Mouse (Mus musculus) CH12.LX (cell line): ENCODE measurements at regions not wholly inside any gene's neighbourhood (a gene's known extent, or its start where the extent isn't known, plus 50 kb on each side); places are given as distances from the start of the nearest gene placed in this dataset.

Source experiments
- DNase-seq: peaks from one replicate; pipeline ENCODE4 v3.0.0-alpha.2; 2013; ENCODE audit errors: extremely low read depth
- H3K27ac ChIP-seq: 2 replicates; pipeline ENCODE4 v1.5.1; 2012; ENCODE audit warnings: low read depth, mild to moderate bottlenecking, control low read depth, moderate library complexity; ENCODE audit not compliant: insufficient read depth
- H3K27me3 ChIP-seq: replicated peaks from 2 replicates; pipeline ENCODE3; 2012; ENCODE audit warnings: inconsistent platforms
- H3K36me3 ChIP-seq, 2 experiments: replicated peaks in 1 of 2; 2 replicates each; pipeline versions ENCODE3 to v1.6.1; 2012; ENCODE audit warnings: inconsistent platforms in 1 of 2, low read length in 1 of 2, mild to moderate bottlenecking in 1 of 2, mixed read lengths in 1 of 2, moderate library complexity in 1 of 2; ENCODE audit not compliant: control insufficient read depth in 1 of 2, insufficient read depth in 1 of 2
- H3K4me1 ChIP-seq, 2 experiments: 2 replicates each; pipeline ENCODE4 v1.6.1; 2012; ENCODE audit warnings: inconsistent platforms in 1 of 2, moderate library complexity in 1 of 2; ENCODE audit not compliant: insufficient read depth in 2 of 2, control insufficient read depth in 1 of 2
- H3K4me2 ChIP-seq: 2 replicates; pipeline ENCODE4 v1.6.1; 2012; ENCODE audit warnings: low read depth, mild to moderate bottlenecking, control low read depth; ENCODE audit not compliant: poor library complexity, insufficient read depth, severe bottlenecking
- H3K4me3 ChIP-seq, 3 experiments: fragments of 150-350 bp in 1 of 3; sonication (generic) in 1 of 3; replicated peaks in 1 of 3; 2 replicates each; pipeline versions ENCODE3 to v1.5.1; 2011 to 2012; ENCODE audit warnings: low read depth in 2 of 3, low read length in 2 of 3, mild to moderate bottlenecking in 2 of 3, moderate library complexity in 2 of 3, control low read depth in 1 of 3, improper control_type of control experiment in 1 of 3, inconsistent platforms in 1 of 3, mixed read lengths in 1 of 3; ENCODE audit not compliant: poor library complexity in 1 of 3
- H3K79me2 ChIP-seq: replicated peaks from 2 replicates; pipeline ENCODE4 v1.6.1; 2012; ENCODE audit warnings: mild to moderate bottlenecking, moderate library complexity; ENCODE audit not compliant: control insufficient read depth, poor library complexity, insufficient read depth, severe bottlenecking; ENCODE audit errors: extremely low read depth
- H3K9ac ChIP-seq: 2 replicates; pipeline ENCODE4 v1.6.1; 2012; ENCODE audit warnings: low read depth, mild to moderate bottlenecking, control low read depth, moderate library complexity; ENCODE audit not compliant: insufficient read depth
- H3K9me3 ChIP-seq: replicated peaks from 2 replicates; pipeline ENCODE3; 2012; ENCODE audit warnings: low read length, inconsistent platforms, mixed read lengths
- BHLHE40 ChIP-seq: IDR thresholded peaks from 2 replicates; pipeline ENCODE4 v1.6.1; 2011; ENCODE audit warnings: mild to moderate bottlenecking, low read depth, low read length, improper control_type of control experiment
- CHD1 ChIP-seq: IDR thresholded peaks from 2 replicates; pipeline ENCODE4 v1.6.1; 2012; ENCODE audit warnings: low read depth, low read length, improper control_type of control experiment, inconsistent platforms
- CHD2 ChIP-seq: IDR thresholded peaks from 2 replicates; pipeline ENCODE4 v1.6.1; 2011; ENCODE audit warnings: low read length, improper control_type of control experiment
- CTCF ChIP-seq, 2 experiments: IDR thresholded peaks in 1 of 2; conservative IDR thresholded peaks in 1 of 2; 2 replicates each; pipeline ENCODE4 v1.5.1; 2011 to 2012; ENCODE audit warnings: low read depth in 2 of 2, low read length in 2 of 2, improper control_type of control experiment in 1 of 2, inconsistent platforms in 1 of 2, mild to moderate bottlenecking in 1 of 2, moderate library complexity in 1 of 2
- E2F4 ChIP-seq: IDR thresholded peaks from 2 replicates; pipeline ENCODE4 v1.6.1; 2011; ENCODE audit warnings: low read depth, low read length, improper control_type of control experiment; ENCODE audit not compliant: insufficient replicate concordance
- ELF1 ChIP-seq: IDR thresholded peaks from 2 replicates; pipeline ENCODE4 v1.6.1; 2014; ENCODE audit warnings: low read depth, mild to moderate bottlenecking, inconsistent platforms, low read length, improper control_type of control experiment
- EP300 ChIP-seq: IDR thresholded peaks from 2 replicates; pipeline ENCODE4 v1.6.1; 2011; ENCODE audit warnings: low read length, improper control_type of control experiment
- ETS1 ChIP-seq: conservative IDR thresholded peaks from 2 replicates; pipeline ENCODE4 v1.6.1; 2012; ENCODE audit warnings: low read depth, mild to moderate bottlenecking, inconsistent platforms, low read length, improper control_type of control experiment, moderate library complexity
- GABPA ChIP-seq: IDR thresholded peaks from 2 replicates; pipeline ENCODE4 v1.6.1; 2012; ENCODE audit warnings: low read depth, low read length, improper control_type of control experiment, inconsistent platforms; ENCODE audit not compliant: insufficient replicate concordance
- HCFC1 ChIP-seq: IDR thresholded peaks from 2 replicates; pipeline ENCODE4 v1.6.1; 2012; ENCODE audit warnings: low read depth, mild to moderate bottlenecking, inconsistent platforms, low read length, improper control_type of control experiment
- IRF4 ChIP-seq: IDR thresholded peaks from 2 replicates; pipeline ENCODE4 v1.6.1; 2014; ENCODE audit warnings: low read depth, mild to moderate bottlenecking, inconsistent platforms, low read length, improper control_type of control experiment
- JUN ChIP-seq: IDR thresholded peaks from 2 replicates; pipeline ENCODE4 v1.6.1; 2011; ENCODE audit warnings: low read depth, mild to moderate bottlenecking, low read length, improper control_type of control experiment, moderate library complexity; ENCODE audit not compliant: insufficient read depth
- JUND ChIP-seq: conservative IDR thresholded peaks from 2 replicates; pipeline ENCODE4 v1.6.1; 2011; ENCODE audit warnings: low read depth, low read length, improper control_type of control experiment
- KAT2A ChIP-seq: IDR thresholded peaks from 2 replicates; pipeline ENCODE4 v1.6.1; 2012; ENCODE audit warnings: low read length, improper control_type of control experiment, inconsistent platforms; ENCODE audit not compliant: insufficient replicate concordance
- MAFK ChIP-seq: IDR thresholded peaks from 2 replicates; pipeline ENCODE4 v1.6.1; 2011; ENCODE audit warnings: low read length, improper control_type of control experiment; ENCODE audit not compliant: insufficient replicate concordance
- MAX ChIP-seq: IDR thresholded peaks from 2 replicates; pipeline ENCODE4 v1.6.1; 2011; ENCODE audit warnings: low read length, improper control_type of control experiment
- MAZ ChIP-seq: IDR thresholded peaks from 2 replicates; pipeline ENCODE4 v1.6.1; 2012; ENCODE audit warnings: low read depth, mild to moderate bottlenecking, inconsistent platforms, low read length, improper control_type of control experiment, moderate library complexity
- MEF2A ChIP-seq: IDR thresholded peaks from 2 replicates; pipeline ENCODE4 v1.6.1; 2014; ENCODE audit warnings: low read depth, mild to moderate bottlenecking, inconsistent platforms, low read length, improper control_type of control experiment, borderline replicate concordance
- MXI1 ChIP-seq: IDR thresholded peaks from 2 replicates; pipeline ENCODE4 v1.6.1; 2011; ENCODE audit warnings: mild to moderate bottlenecking, low read depth, low read length, improper control_type of control experiment
- MYC ChIP-seq: IDR thresholded peaks from 2 replicates; pipeline ENCODE4 v1.6.1; 2011; ENCODE audit warnings: low read depth, mild to moderate bottlenecking, improper control_type of control experiment, low read length
- NELFE ChIP-seq: IDR thresholded peaks from 2 replicates; pipeline ENCODE4 v1.6.1; 2011; ENCODE audit warnings: low read depth, low read length, improper control_type of control experiment
- NRF1 ChIP-seq: IDR thresholded peaks from 2 replicates; pipeline ENCODE4 v1.6.1; 2014; ENCODE audit warnings: low read depth, mild to moderate bottlenecking, inconsistent platforms, low read length, improper control_type of control experiment, moderate library complexity
- PAX5 ChIP-seq: IDR thresholded peaks from 2 replicates; pipeline ENCODE4 v1.6.1; 2012; ENCODE audit warnings: low read length, inconsistent platforms, mixed read lengths
- POLR2AphosphoS2 ChIP-seq: IDR thresholded peaks from 2 replicates; pipeline ENCODE4 v1.6.1; 2011; ENCODE audit warnings: low read depth, low read length, improper control_type of control experiment
- RAD21 ChIP-seq: IDR thresholded peaks from 2 replicates; pipeline ENCODE4 v1.6.1; 2011; ENCODE audit warnings: low read depth, mild to moderate bottlenecking, low read length, improper control_type of control experiment, moderate library complexity
- RCOR1 ChIP-seq: conservative IDR thresholded peaks from 2 replicates; pipeline ENCODE4 v1.6.1; 2012; ENCODE audit warnings: low read depth, mild to moderate bottlenecking, inconsistent platforms, low read length, improper control_type of control experiment
- SIN3A ChIP-seq: IDR thresholded peaks from 2 replicates; pipeline ENCODE4 v1.6.1; 2012; ENCODE audit warnings: low read length, improper control_type of control experiment, inconsistent platforms
- SMC3 ChIP-seq: IDR thresholded peaks from 2 replicates; pipeline ENCODE4 v1.6.1; 2011; ENCODE audit warnings: low read depth, low read length, improper control_type of control experiment
- TBP ChIP-seq: conservative IDR thresholded peaks from 2 replicates; pipeline ENCODE4 v1.6.1; 2011; ENCODE audit warnings: low read depth, low read length, improper control_type of control experiment
- TCF12 ChIP-seq: IDR thresholded peaks from 2 replicates; pipeline ENCODE4 v1.6.1; 2014; ENCODE audit warnings: low read depth, mild to moderate bottlenecking, inconsistent platforms, low read length, improper control_type of control experiment
- UBTF ChIP-seq: IDR thresholded peaks from 2 replicates; pipeline ENCODE4 v1.6.1; 2012; ENCODE audit warnings: low read depth, mild to moderate bottlenecking, inconsistent platforms, low read length, improper control_type of control experiment, moderate library complexity
- USF1 ChIP-seq: IDR thresholded peaks from 2 replicates; pipeline ENCODE4 v1.6.1; 2014; ENCODE audit warnings: low read depth, mild to moderate bottlenecking, inconsistent platforms, low read length, improper control_type of control experiment
- USF2 ChIP-seq: conservative IDR thresholded peaks from 2 replicates; pipeline ENCODE4 v1.6.1; 2011; ENCODE audit warnings: low read depth, low read length, improper control_type of control experiment
- ZC3H11A ChIP-seq: IDR thresholded peaks from 2 replicates; pipeline ENCODE4 v1.6.1; 2012; ENCODE audit warnings: low read depth, mild to moderate bottlenecking, inconsistent platforms, low read length, improper control_type of control experiment
- ZKSCAN1 ChIP-seq: IDR thresholded peaks from 2 replicates; pipeline ENCODE4 v1.6.1; 2012; ENCODE audit warnings: low read depth, inconsistent platforms, low read length, improper control_type of control experiment, borderline replicate concordance
- ZMIZ1 ChIP-seq: IDR thresholded peaks from 2 replicates; pipeline ENCODE4 v1.6.1; 2012; ENCODE audit warnings: low read depth, mild to moderate bottlenecking, inconsistent platforms, low read length, improper control_type of control experiment
- ZNF384 ChIP-seq: IDR thresholded peaks from 2 replicates; pipeline ENCODE4 v1.6.1; 2012; ENCODE audit warnings: low read depth, low read length, improper control_type of control experiment, inconsistent platforms
- dilution Hi-C: fragments of 300-500 bp; cut with MboI; formaldehyde crosslinking; loops from 2 replicates; pipeline ENCODE4 v1.14.3; 2020; ENCODE audit warnings: low sequenced_read_pairs; ENCODE audit not compliant: extremely low pct_unique_long_range_greater_than_20kb, extremely low pct_ligation_motif_present
- in situ Hi-C: fragments of 300-500 bp; cut with MboI; formaldehyde crosslinking; loops from 3 replicates; pipeline ENCODE4 v1.14.3; 2019; ENCODE audit warnings: low sequenced_read_pairs, low pct_ligation_motif_present, low pct_unique_long_range_greater_than_20kb, mixed read lengths

DNA sequence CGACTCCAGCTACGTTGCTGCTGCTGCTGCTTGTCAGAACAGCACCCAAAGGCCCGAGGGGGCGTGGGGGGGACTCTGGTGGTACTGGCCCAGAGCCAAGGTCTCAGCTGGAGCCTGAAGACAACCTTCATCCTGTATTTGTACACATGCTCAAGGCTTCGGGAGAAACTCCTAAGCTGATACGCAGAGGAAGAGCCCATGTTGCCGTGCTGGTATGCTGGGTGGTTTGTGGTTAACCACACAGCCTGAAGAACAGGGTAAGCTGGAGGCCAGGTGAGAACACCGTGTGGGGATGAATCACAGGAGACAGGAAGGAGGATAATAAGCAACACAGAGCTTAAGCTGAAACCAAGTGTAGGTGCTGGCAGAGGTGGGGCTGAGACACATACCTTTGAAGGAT, 68.9 kb upstream of the Atl2 start:
- Histone ChIP-seq H3K9ac (no peak overlapping the region), H3K9me3 (no peaks in the 10 kb centered on the region), H3K27me3 (peaks cover 6% of the 10 kb centered on the region), H3K79me2 (no peaks in the 10 kb centered on the region), H3K4me3 (no peak overlapping the region), H3K4me2 (0 out of 2 replicates have a peak overlapping the region, but pooled peaks have one; percentile 11), H3K36me3 (no peaks in the 10 kb centered on the region), H3K4me1 (peaks cover 23 to 34% of the 10 kb centered on the region in 2 experiments), H3K27ac (no peak overlapping the region)
- dilution Hi-C loops (no loop called here), in situ Hi-C loops (no loop called here)
- TF ChIP-seq IRF4 (peak; percentile 43; the same call in 1 of the 2 replicates), PAX5 (no peak), MAZ (no peak), MAX (peak; percentile 38; the same call in 1 of the 2 replicates), MXI1 (0 out of 2 replicates have a peak, but pooled peaks have one; percentile 40), MYC (peak; percentile 63; the same call in 1 of the 2 replicates), GABPA (no peak), RAD21 (no peak; the same call in 1 of the 2 replicates), JUN (no peak), ETS1 (peak; percentile 65), NRF1 (no peak), USF2 (no peak), RCOR1 (0 out of 2 replicates have a peak, but pooled peaks have one; percentile 25), ZMIZ1 (no peak), CHD2 (peak; percentile 29; the same call in 1 of the 2 replicates), HCFC1 (0 out of 2 replicates have a peak, but pooled peaks have one; percentile 15), SIN3A (0 out of 2 replicates have a peak, but pooled peaks have one; percentile 32), SMC3 (0 out of 2 replicates have a peak, but pooled peaks have one; percentile 7), CHD1 (no peak), E2F4 (no peak), KAT2A (no peak), MAFK (peak; percentile 65; the same call in 1 of the 2 replicates), CTCF (conservative IDR thresholded peaks at IDR 0.05 in 1 of 2, IDR thresholded peaks at IDR 0.05 in 1 of 2; ENCODE audit: low read depth in 2 of 2, low read length in 2 of 2) (no peak), POLR2AphosphoS2 (no peak), ZKSCAN1 (no peak), ZC3H11A (no peak), ELF1 (no peak), UBTF (no peak), BHLHE40 (peak; percentile 66), NELFE (no peak), JUND (no peak), TBP (no peak), TCF12 (peak; percentile 67; the same call in 1 of the 2 replicates), MEF2A (peak; percentile 41; the same call in 1 of the 2 replicates), EP300 (peak; percentile 72), ZNF384 (peak; percentile 39), USF1 (no peak)
- DNase-seq, result peak; percentile 42
